Mouse (Mus musculus) midbrain, embryonic 13.5 days (tissue): ENCODE results near the gene Gnaq. TPM values are rescaled to one million over a fixed set of nuclear protein-coding genes. Genes with fewer than 3 reads are reported as not detected.

Experiments
- ATAC-seq: fragments of 200-750 bp; cut with Nextera tagmentation; 2 replicates; pipeline ENCODE4 v1.8.0; 2017; ENCODE audit warnings: mild to moderate bottlenecking, moderate TSS enrichment, moderate library complexity
- H3K27ac ChIP-seq: fragments of 300-500 bp; sonication (generic); 2 replicates; pipeline ENCODE4 v1.5.1; 2015; ENCODE audit warnings: inconsistent platforms, mild to moderate bottlenecking, moderate library complexity
- H3K27me3 ChIP-seq: fragments of 300-500 bp; sonication (generic); 2 replicates; pipeline ENCODE4 v1.6.1; 2015; ENCODE audit warnings: mild to moderate bottlenecking, inconsistent platforms
- H3K36me3 ChIP-seq: fragments of 300-500 bp; sonication (generic); 2 replicates; pipeline ENCODE4 v1.6.1; 2015; ENCODE audit warnings: mild to moderate bottlenecking, inconsistent platforms
- H3K4me1 ChIP-seq: fragments of 300-500 bp; sonication (generic); replicated peaks from 2 replicates; pipeline ENCODE4 v1.6.1; 2015; ENCODE audit warnings: inconsistent platforms
- H3K4me2 ChIP-seq: fragments of 300-500 bp; sonication (generic); replicated peaks from 2 replicates; pipeline ENCODE4 v1.6.1; 2015; ENCODE audit warnings: moderate library complexity, mild to moderate bottlenecking, inconsistent platforms
- H3K4me3 ChIP-seq: fragments of 300-500 bp; sonication (generic); replicated peaks from 2 replicates; pipeline ENCODE4 v1.5.1; 2015; ENCODE audit warnings: mild to moderate bottlenecking, inconsistent platforms
- H3K9ac ChIP-seq: fragments of 300-500 bp; sonication (generic); replicated peaks from 2 replicates; pipeline ENCODE4 v1.6.1; 2015; ENCODE audit warnings: mild to moderate bottlenecking, inconsistent platforms
- H3K9me3 ChIP-seq: fragments of 300-500 bp; sonication (generic); 2 replicates; pipeline ENCODE4 v1.6.1; 2016; ENCODE audit warnings: mild to moderate bottlenecking, inconsistent platforms
- WGBS: fragments of 180-500 bp; shearing (Covaris S2); methylation state at CpG from one replicate; pipeline ENCODE4 v1.1.7; 2015; 5-methylcytosine and 5-hydroxymethylcytosine counted together
- polyA plus RNA-seq: library from polyadenylated mRNA; unstranded; fragments of >200 nt; fragmentation: Nextera tagmentation; extraction: Ambion mirVana; gene quantifications from 2 replicates; pipeline ENCODE4 v1.2.1, GENCODE M21; 2015

The Gnaq gene
- polyA plus RNA-seq, 1 experiment from 2014 or later, result 82.7 TPM

GRCm38 (mm10) chr19:16176426-16176825 lies 43.8 kb downstream of the Gnaq start:
- WGBS, result 63% methylated on average over 5 of the region's 5 CpGs
- no peak for ATAC-seq
- Histone ChIP-seq H3K27me3 (no peaks in the 10 kb centered on the region), H3K9me3 (no peaks in the 10 kb centered on the region), H3K4me2 (no peak overlapping the region), H3K4me1 (peaks cover 51% of the 10 kb centered on the region), H3K9ac (no peak overlapping the region), H3K4me3 (no peak overlapping the region), H3K36me3 (no peaks in the 10 kb centered on the region), H3K27ac (no peak overlapping the region)

- Histone ChIP-seq H3K4me3 (no peak overlapping the region), H3K4me2 (no peak overlapping the region), H3K9me3 (no peaks in the 10 kb centered on the region), H3K27me3 (no peaks in the 10 kb centered on the region), H3K4me1 (peaks cover 51% of the 10 kb centered on the region), H3K27ac (no peak overlapping the region), H3K36me3 (no peaks in the 10 kb centered on the region), H3K9ac (no peak overlapping the region)
- ATAC-seq, result no peak
- WGBS, result 92% methylated on average over 8 of the region's 8 CpGs
Measured at GRCm38 (mm10) chr19:16177139-16177727, 44.6 kb downstream of the Gnaq start.

GRCm38 (mm10) chr19:16181258-16181657 lies 48.6 kb downstream of the Gnaq start:
- H3K4me1 ChIP-seq, result peaks cover 38% of the 10 kb centered on the region
- H3K4me2 ChIP-seq, result no peak overlapping the region
- no peaks in the 10 kb centered on the region for H3K27me3 ChIP-seq
- no peak for ATAC-seq
- no peak overlapping the region for H3K4me3 ChIP-seq
- no peak overlapping the region for H3K27ac ChIP-seq
- H3K9me3 ChIP-seq, result no peaks in the 10 kb centered on the region
- H3K36me3 ChIP-seq, result no peaks in the 10 kb centered on the region
- no peak overlapping the region for H3K9ac ChIP-seq
- 90% methylated on average over 3 of the region's 3 CpGs for WGBS

- Histone ChIP-seq H3K4me1 (peaks cover 31% of the 10 kb centered on the region), H3K4me2 (no peak overlapping the region), H3K9me3 (no peaks in the 10 kb centered on the region), H3K9ac (no peak overlapping the region), H3K27ac (no peak overlapping the region), H3K36me3 (no peaks in the 10 kb centered on the region), H3K27me3 (no peaks in the 10 kb centered on the region), H3K4me3 (no peak overlapping the region)
- WGBS, result 88% methylated on average over 7 of the region's 7 CpGs
- ATAC-seq, result peak; percentile 57; the same call in 1 of the 2 replicates
Measured at GRCm38 (mm10) chr19:16181852-16182475, 49.3 kb downstream of the Gnaq start.

- WGBS, result 85% methylated on average over 10 of the region's 10 CpGs
- H3K4me2 ChIP-seq, result no peak overlapping the region
- H3K9me3 ChIP-seq, result no peaks in the 10 kb centered on the region
- no peak overlapping the region for H3K9ac ChIP-seq
- no peaks in the 10 kb centered on the region for H3K36me3 ChIP-seq
- H3K27ac ChIP-seq, result no peak overlapping the region
- H3K4me1 ChIP-seq, result peaks cover 30% of the 10 kb centered on the region
- no peak for ATAC-seq
- H3K27me3 ChIP-seq, result no peaks in the 10 kb centered on the region
- H3K4me3 ChIP-seq, result no peak overlapping the region
Measured at GRCm38 (mm10) chr19:16183592-16184365, 51.1 kb downstream of the Gnaq start.

- 93% methylated on average over 3 of the region's 3 CpGs for WGBS
Measured at GRCm38 (mm10) chr19:16186984-16187383, 54.4 kb downstream of the Gnaq start.

GRCm38 (mm10) chr19:16187952-16188351 lies 55.3 kb downstream of the Gnaq start:
- no peak for ATAC-seq
- no peak overlapping the region for H3K4me2 ChIP-seq
- H3K4me1 ChIP-seq, result peaks cover 24% of the 10 kb centered on the region
- no peaks in the 10 kb centered on the region for H3K9me3 ChIP-seq
- no peaks in the 10 kb centered on the region for H3K36me3 ChIP-seq
- H3K9ac ChIP-seq, result no peak overlapping the region
- no peaks in the 10 kb centered on the region for H3K27me3 ChIP-seq
- no peak overlapping the region for H3K4me3 ChIP-seq
- WGBS, result 92% methylated on average over 2 of the region's 2 CpGs
- H3K27ac ChIP-seq, result no peak overlapping the region

More at GRCm38 (mm10) chr19:16186984-16187383, 54.4 kb downstream of the Gnaq start:
- Histone ChIP-seq H3K9ac (no peak overlapping the region), H3K27ac (no peak overlapping the region), H3K27me3 (no peaks in the 10 kb centered on the region), H3K9me3 (no peaks in the 10 kb centered on the region), H3K4me1 (peaks cover 20% of the 10 kb centered on the region), H3K36me3 (no peaks in the 10 kb centered on the region), H3K4me2 (no peak overlapping the region), H3K4me3 (no peak overlapping the region)
- ATAC-seq, result no peak

- Histone ChIP-seq H3K36me3 (no peaks in the 10 kb centered on the region), H3K4me3 (no peak overlapping the region), H3K4me2 (no peak overlapping the region), H3K27me3 (no peaks in the 10 kb centered on the region), H3K4me1 (peaks cover 18% of the 10 kb centered on the region), H3K27ac (no peak overlapping the region), H3K9me3 (no peaks in the 10 kb centered on the region), H3K9ac (no peak overlapping the region)
- ATAC-seq, result no peak
- 90% methylated on average over 9 of the region's 9 CpGs for WGBS
Measured at GRCm38 (mm10) chr19:16189066-16189765, 56.6 kb downstream of the Gnaq start.

- WGBS, result 88% methylated on average over 3 of the region's 3 CpGs
- H3K4me2 ChIP-seq, result no peak overlapping the region
- H3K36me3 ChIP-seq, result 0 out of 2 replicates have a peak, but pooled peaks cover under 1% of the 10 kb centered on the region
- no peak overlapping the region for H3K4me3 ChIP-seq
- H3K9me3 ChIP-seq, result no peaks in the 10 kb centered on the region
- H3K4me1 ChIP-seq, result peaks cover 35% of the 10 kb centered on the region
- H3K27me3 ChIP-seq, result no peaks in the 10 kb centered on the region
- no peak overlapping the region for H3K9ac ChIP-seq
- no peak overlapping the region for H3K27ac ChIP-seq
- no peak for ATAC-seq
Measured at GRCm38 (mm10) chr19:16198162-16198561, 65.5 kb downstream of the Gnaq start.

GRCm38 (mm10) chr19:16201356-16201755 lies 68.7 kb downstream of the Gnaq start:
- ATAC-seq, result no peak
- Histone ChIP-seq H3K36me3 (0 out of 2 replicates have a peak, but pooled peaks cover 5% of the 10 kb centered on the region), H3K27me3 (no peaks in the 10 kb centered on the region), H3K4me3 (no peak overlapping the region), H3K9ac (no peak overlapping the region), H3K4me2 (no peak overlapping the region), H3K27ac (no peak overlapping the region), H3K4me1 (peaks cover 31% of the 10 kb centered on the region), H3K9me3 (no peaks in the 10 kb centered on the region)
- WGBS, result 98% methylated on average over 2 of the region's 2 CpGs

- Histone ChIP-seq H3K27ac (no peak overlapping the region), H3K9me3 (no peaks in the 10 kb centered on the region), H3K4me1 (peaks cover 12% of the 10 kb centered on the region), H3K9ac (no peak overlapping the region), H3K36me3 (0 out of 2 replicates have a peak, but pooled peaks cover 5% of the 10 kb centered on the region), H3K4me2 (no peak overlapping the region), H3K4me3 (no peak overlapping the region), H3K27me3 (no peaks in the 10 kb centered on the region)
- WGBS, result 92% methylated on average over 7 of the region's 7 CpGs
- ATAC-seq, result no peak
Measured at GRCm38 (mm10) chr19:16204776-16205680, 72.4 kb downstream of the Gnaq start.
